Mouse (Mus musculus) C2C12 (cell line): ENCODE measurements around the gene Fam13c. TPM values are rescaled to one million over a fixed set of nuclear protein-coding genes. Genes with fewer than 3 reads are reported as not detected.
A peak's percentile ranks its signal among the peaks of the same experiment; 100 is the strongest.

Experiments
- H3K27me3 ChIP-seq: one replicate; pipeline ENCODE4 v1.6.1; 2011; ENCODE audit not compliant: control insufficient read depth, insufficient read depth, insufficient read length
- H3K36me3 ChIP-seq: one replicate; pipeline ENCODE4 v1.6.1; 2011; ENCODE audit not compliant: control insufficient read depth, insufficient read depth
- H3K4me3 ChIP-seq: one replicate; pipeline ENCODE4 v1.5.1; 2011; ENCODE audit warnings: mild to moderate bottlenecking, control low read depth; ENCODE audit not compliant: poor library complexity, insufficient read depth, severe bottlenecking
- H3K79me2 ChIP-seq: one replicate; pipeline ENCODE4 v1.6.1; 2011; ENCODE audit not compliant: control insufficient read depth, insufficient read depth
- H3K79me3 ChIP-seq: one replicate; pipeline ENCODE4 v1.6.1; 2011; ENCODE audit warnings: low read depth, control low read depth
- H3ac ChIP-seq: one replicate; pipeline ENCODE3; 2011; ENCODE audit warnings: low read depth; ENCODE audit not compliant: control insufficient read depth, insufficient read length
- CEBPB ChIP-seq: IDR thresholded peaks from one replicate; pipeline ENCODE4 v1.6.1; 2011; ENCODE audit warnings: low read depth, mild to moderate bottlenecking, control low read depth, moderate library complexity
- CTCF ChIP-seq: IDR thresholded peaks from one replicate; pipeline ENCODE4 v1.5.1; 2011; ENCODE audit not compliant: control insufficient read depth, insufficient read depth, insufficient read length
- FOSL1 ChIP-seq: IDR thresholded peaks from one replicate; pipeline ENCODE4 v1.8.0; 2011; ENCODE audit warnings: mild to moderate bottlenecking, low read length; ENCODE audit not compliant: poor library complexity, insufficient read depth, severe bottlenecking
- MAX ChIP-seq: IDR thresholded peaks from one replicate; pipeline ENCODE4 v1.6.1; 2011; ENCODE audit warnings: mild to moderate bottlenecking, control low read depth
- MYOD1 ChIP-seq: IDR thresholded peaks from one replicate; pipeline ENCODE4 v1.6.1; 2011; ENCODE audit warnings: low read depth; ENCODE audit not compliant: control insufficient read depth, insufficient read length
- MYOG ChIP-seq: IDR thresholded peaks from one replicate; pipeline ENCODE4 v1.6.1; 2011; ENCODE audit not compliant: control insufficient read depth, insufficient read length; ENCODE audit errors: extremely low read depth
- USF1 ChIP-seq: IDR thresholded peaks from one replicate; pipeline ENCODE4 v1.6.1; 2011; ENCODE audit warnings: low read depth, mild to moderate bottlenecking, control low read depth, moderate library complexity
- polyA plus RNA-seq: library from polyadenylated mRNA; unstranded; fragments of >200 nt; fragmentation: generic; extraction: Trizol; gene quantifications from one replicate; pipeline ENCODE4 v1.2.1, GENCODE M21; 2012; ENCODE audit warnings: missing spikeins

Gene Fam13c
- polyA plus RNA-seq, 1 experiment = 0.98 TPM

- no peak overlapping the region for H3K4me3 ChIP-seq
- H3K79me3 ChIP-seq = no peaks in the 10 kb centered on the region
- TF ChIP-seq FOSL1 = no peak
- no peak for TF ChIP-seq CEBPB
- no peak overlapping the region for H3ac ChIP-seq
- H3K79me2 ChIP-seq = no peaks in the 10 kb centered on the region
- H3K27me3 ChIP-seq = no peaks in the 10 kb centered on the region
- H3K36me3 ChIP-seq = no peaks in the 10 kb centered on the region
Observed at GRCm38 (mm10) chr10:70514848-70515247, 74.6 kb downstream of the Fam13c start.

- Histone ChIP-seq H3K27me3 (no peaks in the 10 kb centered on the region), H3K4me3 (no peak overlapping the region), H3ac (no peak overlapping the region), H3K79me2 (no peaks in the 10 kb centered on the region), H3K36me3 (no peaks in the 10 kb centered on the region), H3K79me3 (no peaks in the 10 kb centered on the region)
- TF ChIP-seq MAX (no peak), FOSL1 (no peak), MYOG (no peak), MYOD1 (no peak), CTCF (no peak), USF1 (no peak), CEBPB (no peak)
Observed at GRCm38 (mm10) chr10:70516661-70517060, 76.4 kb downstream of the Fam13c start.

GRCm38 (mm10) chr10:70519640-70520099 is 79.4 kb downstream of the Fam13c start:
- TF ChIP-seq MYOD1 (peak; percentile 56), MAX (peak; percentile 9), USF1 (no peak)
- Histone ChIP-seq H3ac (no peak overlapping the region), H3K79me3 (no peaks in the 10 kb centered on the region), H3K79me2 (no peaks in the 10 kb centered on the region), H3K4me3 (no peak overlapping the region), H3K27me3 (no peaks in the 10 kb centered on the region), H3K36me3 (no peaks in the 10 kb centered on the region)

GRCm38 (mm10) chr10:70520143-70521131 is 80.2 kb downstream of the Fam13c start:
- Histone ChIP-seq H3K79me2 (no peaks in the 10 kb centered on the region), H3K79me3 (no peaks in the 10 kb centered on the region), H3K36me3 (no peaks in the 10 kb centered on the region), H3ac (peak overlapping the region; percentile 69), H3K4me3 (peak overlapping the region; percentile 36), H3K27me3 (no peaks in the 10 kb centered on the region)
- TF ChIP-seq CEBPB (peak; percentile 83), MYOD1 (no peak), MAX (no peak), USF1 (no peak), FOSL1 (no peak), CTCF (no peak)

GRCm38 (mm10) chr10:70521379-70521778 is 81.1 kb downstream of the Fam13c start:
- no peaks in the 10 kb centered on the region for H3K36me3 ChIP-seq
- H3K79me3 ChIP-seq = no peaks in the 10 kb centered on the region
- TF ChIP-seq MYOG (no peak), CEBPB (no peak), MAX (no peak), MYOD1 (no peak)
- no peaks in the 10 kb centered on the region for H3K27me3 ChIP-seq
- H3K4me3 ChIP-seq = peak overlapping the region; percentile 36
- no peaks in the 10 kb centered on the region for H3K79me2 ChIP-seq
- no peak overlapping the region for H3ac ChIP-seq

DNA sequence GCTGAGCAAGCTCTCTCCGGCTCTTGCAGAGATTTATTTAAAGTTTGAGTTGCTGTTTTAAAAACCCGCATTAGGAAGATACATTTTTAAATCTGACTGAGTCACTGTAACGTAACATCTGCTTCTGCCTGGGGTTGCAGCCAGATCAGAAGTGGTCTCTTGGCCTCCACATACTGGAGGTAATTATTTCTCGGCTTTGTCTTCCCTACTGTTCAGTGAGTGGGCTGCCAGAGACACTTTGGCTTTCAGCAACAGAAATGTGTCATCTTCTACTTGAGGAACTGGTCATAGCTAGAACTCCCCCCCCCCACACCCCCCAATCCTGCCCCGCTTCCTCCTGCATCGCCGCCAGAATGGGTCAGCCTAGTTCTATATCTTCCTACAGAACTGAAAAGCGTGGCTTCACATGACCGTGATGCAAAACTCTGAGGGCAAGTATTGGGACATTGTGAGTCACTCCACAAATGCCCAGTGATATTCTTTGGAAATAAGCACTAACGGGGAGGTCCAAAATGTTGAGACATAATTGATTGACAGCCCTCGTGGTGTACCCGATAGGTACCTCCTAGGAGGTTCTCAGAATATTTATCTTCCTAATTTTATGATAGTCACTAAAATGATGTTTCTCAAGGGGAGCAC is 90.0 kb downstream of the Fam13c start:
- Histone ChIP-seq H3K79me2 (no peaks in the 10 kb centered on the region), H3K4me3 (no peak overlapping the region), H3ac (no peak overlapping the region), H3K36me3 (no peaks in the 10 kb centered on the region), H3K27me3 (no peaks in the 10 kb centered on the region), H3K79me3 (no peaks in the 10 kb centered on the region)
- TF ChIP-seq USF1 (peak; percentile 45), MYOG (no peak), MYOD1 (peak; percentile 5), CTCF (no peak), MAX (no peak), CEBPB (peak; percentile 95), FOSL1 (no peak)
